Mouse (Mus musculus) embryonic fibroblast, embryonic 13.5 days (primary cell): Measurements from ENCODE around the gene Tmem100. TPM values are rescaled to one million over a fixed set of nuclear protein-coding genes. Genes with fewer than 3 reads are reported as not detected.

Experiments used
- H3K27ac ChIP-seq: 2 replicates; pipeline ENCODE4 v1.5.1; 2012; ENCODE audit warnings: low read length, control low read depth, inconsistent platforms; ENCODE audit not compliant: insufficient read depth
- H3K4me1 ChIP-seq: 2 replicates; pipeline ENCODE4 v1.6.1; 2011; ENCODE audit warnings: low read length; ENCODE audit not compliant: control insufficient read depth, insufficient read depth
- H3K4me3 ChIP-seq: 2 replicates; pipeline ENCODE4 v1.5.1; 2011; ENCODE audit warnings: mild to moderate bottlenecking, control low read depth, low read length; ENCODE audit not compliant: insufficient read depth
- CTCF ChIP-seq: IDR thresholded peaks from 2 replicates; pipeline ENCODE4 v1.5.1; 2011; ENCODE audit warnings: mild to moderate bottlenecking, control low read depth, low read length, moderate library complexity, borderline replicate concordance; ENCODE audit not compliant: insufficient read depth
- POLR2A ChIP-seq: IDR thresholded peaks from 2 replicates; pipeline ENCODE4 v1.6.1; 2011; ENCODE audit warnings: low read depth, mild to moderate bottlenecking, control low read depth, low read length, moderate library complexity
- polyA plus RNA-seq: library from polyadenylated mRNA; stranded (reverse); fragments of >200 nt; gene quantifications from 2 replicates; pipeline ENCODE4 v1.2.4, GENCODE M21; 2011; ENCODE audit warnings: low read depth; ENCODE audit not compliant: missing spikeins, insufficient read length

Gene Tmem100
- polyA plus RNA-seq, 1 experiment, result 6.4 TPM

DNA sequence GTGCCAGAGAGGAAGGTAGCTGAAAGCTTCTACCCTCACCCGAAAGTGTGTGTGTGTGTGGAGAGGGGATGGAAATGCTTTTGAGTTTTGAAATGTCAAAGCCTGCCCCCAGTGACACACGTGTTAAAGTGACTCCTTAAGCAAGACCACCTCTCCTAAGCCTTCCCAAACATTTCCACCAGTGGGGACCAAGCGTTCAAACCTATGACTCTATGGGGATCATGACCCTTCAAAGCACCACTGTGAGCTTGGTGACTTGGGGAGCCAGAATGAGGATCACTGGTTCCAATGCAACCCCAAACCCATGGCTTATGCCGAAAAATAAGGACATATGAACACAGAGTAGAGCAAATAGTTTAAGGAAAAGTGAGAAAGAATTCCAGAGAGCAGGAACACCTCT lies 33.7 kb upstream of the Tmem100 start:
- Histone ChIP-seq H3K27ac (no peak overlapping the region), H3K4me1 (no peaks in the 10 kb centered on the region), H3K4me3 (no peak overlapping the region)
- no peak for TF ChIP-seq POLR2A
- no peak for TF ChIP-seq CTCF

DNA sequence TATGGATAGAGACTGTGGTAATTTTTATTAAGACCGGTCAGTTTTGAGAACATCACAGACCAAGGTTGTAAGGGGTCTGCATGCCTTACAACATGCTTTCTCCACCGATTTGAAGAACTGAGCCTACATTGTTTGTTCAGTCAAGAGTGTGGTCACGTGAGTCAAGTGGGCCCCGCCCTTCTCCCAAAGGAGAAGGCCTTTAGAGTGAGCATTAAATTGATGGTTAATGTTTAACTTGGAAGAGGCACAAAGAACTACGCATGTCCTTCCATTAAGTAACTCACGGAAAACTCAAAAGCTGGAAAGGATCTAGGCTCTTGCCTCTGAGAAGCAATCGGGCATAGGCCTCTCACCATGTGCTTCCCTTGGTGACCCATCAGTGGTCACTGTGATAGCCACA lies 33.3 kb upstream of the Tmem100 start:
- TF ChIP-seq CTCF (no peak), POLR2A (no peak)
- H3K4me3 ChIP-seq, result no peak overlapping the region
- no peak overlapping the region for H3K27ac ChIP-seq
- no peaks in the 10 kb centered on the region for H3K4me1 ChIP-seq

- Histone ChIP-seq H3K4me1 (no peaks in the 10 kb centered on the region), H3K4me3 (no peak overlapping the region), H3K27ac (no peak overlapping the region)
- no peak for TF ChIP-seq CTCF
- TF ChIP-seq POLR2A, result no peak
These were observed 31.0 kb upstream of the Tmem100 start for GRCm38 (mm10) chr11:89998996-89999770.

GRCm38 (mm10) chr11:90000666-90001065 lies 29.5 kb upstream of the Tmem100 start:
- Histone ChIP-seq H3K4me3 (no peak overlapping the region), H3K4me1 (no peaks in the 10 kb centered on the region), H3K27ac (no peak overlapping the region)
- TF ChIP-seq CTCF (no peak), POLR2A (no peak)

- Histone ChIP-seq H3K27ac (no peak overlapping the region), H3K4me1 (no peaks in the 10 kb centered on the region), H3K4me3 (peak overlapping the region; percentile 77)
- TF ChIP-seq POLR2A (no peak), CTCF (no peak)
These were observed 28.5 kb upstream of the Tmem100 start for GRCm38 (mm10) chr11:90001396-90002230.

- TF ChIP-seq CTCF (no peak), POLR2A (peak; percentile 70)
- Histone ChIP-seq H3K27ac (no peak within 1 kb of the TSS), H3K4me3 (peak within 1 kb of the TSS; percentile 77), H3K4me1 (no peaks in the 10 kb centered on the region)
These were observed 27.7 kb upstream of the Tmem100 start, which contains the start of gene Pctp for GRCm38 (mm10) chr11:90002231-90002986. Gene Pctp (minus strand): TSS chr11:90002894.

DNA sequence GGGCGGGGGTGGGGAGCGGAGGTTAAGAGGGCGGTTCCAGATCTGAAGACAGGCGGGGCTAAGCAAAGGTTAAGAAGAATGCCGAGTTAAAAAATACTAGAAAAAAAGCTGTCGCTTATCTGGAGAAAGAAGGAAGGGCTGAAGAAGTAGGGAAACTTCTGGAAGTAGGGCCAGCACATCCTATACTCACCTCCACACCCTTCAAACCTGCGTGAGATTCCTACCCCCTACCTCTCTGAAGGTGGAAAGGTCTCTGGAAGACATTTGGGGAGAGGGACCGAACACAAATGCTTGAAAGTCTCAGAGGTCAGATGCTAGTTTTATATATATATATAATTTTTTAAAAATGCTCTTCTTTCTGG lies 27.2 kb upstream of the Tmem100 start:
- no peak overlapping the region for H3K27ac ChIP-seq

DNA sequence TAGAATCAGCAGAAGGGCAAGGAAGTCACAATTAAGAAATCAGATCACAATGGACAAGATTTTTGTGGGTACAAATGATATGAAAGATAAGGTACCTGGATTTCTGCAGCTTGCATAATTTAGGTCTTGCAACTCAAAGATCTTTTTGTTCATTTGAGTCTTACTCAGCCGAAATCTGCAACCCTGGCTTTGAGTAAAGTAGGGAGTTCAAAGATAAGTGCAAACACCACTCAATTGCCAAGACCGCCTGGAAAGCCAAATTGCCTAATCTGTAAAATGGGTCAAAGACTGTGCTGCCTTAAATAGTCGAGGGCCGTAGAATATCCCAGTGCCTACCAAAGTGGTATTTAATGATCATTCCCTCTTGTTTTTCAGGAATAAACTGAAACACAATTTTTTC lies 26.8 kb upstream of the Tmem100 start:
- Histone ChIP-seq H3K4me3 (no peak overlapping the region), H3K4me1 (no peaks in the 10 kb centered on the region), H3K27ac (no peak overlapping the region)
- TF ChIP-seq CTCF (no peak), POLR2A (no peak)

More for the DNA sequence above, 27.2 kb upstream of the Tmem100 start:
- H3K4me3 ChIP-seq, result peak overlapping the region; percentile 32
- TF ChIP-seq POLR2A (no peak), CTCF (no peak)
- H3K4me1 ChIP-seq, result no peaks in the 10 kb centered on the region

- Histone ChIP-seq H3K4me1 (no peaks in the 10 kb centered on the region), H3K27ac (no peak overlapping the region), H3K4me3 (no peak overlapping the region)
- TF ChIP-seq POLR2A (no peak), CTCF (no peak)
These were observed 24.0 kb upstream of the Tmem100 start for GRCm38 (mm10) chr11:90006111-90006510.
